8 mouse cellular contexts compared by ENCODE assay signal in genomic region chr4:53632011-53632349, GRCm38 (mm10). TPM values are rescaled to one million over a fixed set of nuclear protein-coding genes. Genes with fewer than 3 reads are reported as not detected.
DNase-seq lines count a peak whose midpoint lies in the region; ATAC-seq and TF ChIP-seq lines count a peak whose summit lies in the region.

No protein-coding gene starts in this region.

- H3K4me1 ChIP-seq in heart, embryonic 13.5 days: peaks cover 18% of the 10 kb centered on the region
- H3K4me1 ChIP-seq in ES-E14 (ENCODE audit: control insufficient read depth in 2 of 2, insufficient read depth in 2 of 2, low read length in 2 of 2, poor library complexity in 1 of 2): no peaks in the 10 kb centered on the region
- peaks cover 50% of the 10 kb centered on the region for H3K4me1 ChIP-seq in hindbrain, embryonic 13.5 days (replicated peaks)
- H3K4me1 ChIP-seq in midbrain, embryonic 10.5 days: peaks cover 44% of the 10 kb centered on the region

- no peak for ATAC-seq in heart, embryonic 13.5 days (ENCODE audit: extremely low read depth, insufficient number of reproducible peaks, low FRiP score, low TSS enrichment)
- ATAC-seq in hindbrain, embryonic 13.5 days (ENCODE audit: low FRiP score): no peak

- 2% methylated on average over 5 of the region's 5 CpGs for WGBS in heart, embryonic 13.5 days
- WGBS in hindbrain, embryonic 13.5 days: 2% methylated on average over 5 of the region's 5 CpGs
- WGBS in midbrain, embryonic 10.5 days: 3% methylated on average over 5 of the region's 5 CpGs

- in situ Hi-C loops in ES-E14 (cut with MboI; ENCODE audit: low sequenced_read_pairs in 2 of 2, unreplicated experiment in 2 of 2): no loop called here

- peaks cover 10% of the 10 kb centered on the region; the same call in 1 of the 2 replicates for H3K27me3 ChIP-seq in heart, embryonic 13.5 days (replicated peaks)
- H3K27me3 ChIP-seq in hindbrain, embryonic 13.5 days: 0 out of 2 replicates have a peak, but pooled peaks cover 13% of the 10 kb centered on the region
- no peaks in the 10 kb centered on the region for H3K27me3 ChIP-seq in midbrain, embryonic 10.5 days (ENCODE audit: low read depth, poor library complexity, severe bottlenecking)

- intact Hi-C loops in left cerebral cortex, postnatal 36 days (cut with DNase I): no loop called here

- peak overlapping the region; percentile 87 for H3K4me3 ChIP-seq in heart, embryonic 13.5 days
- H3K4me3 ChIP-seq in ES-E14 (ENCODE audit: insufficient read depth in 1 of 2, low read depth in 1 of 2, low read length in 2 of 2, poor library complexity in 1 of 2, severe bottlenecking in 1 of 2): peak overlapping the region; percentile 76 to 85
- H3K4me3 ChIP-seq in hindbrain, embryonic 13.5 days: peak overlapping the region; percentile 75
- peak overlapping the region; percentile 91 for H3K4me3 ChIP-seq in midbrain, embryonic 10.5 days

- 0 out of 2 replicates have a peak overlapping the region, but pooled peaks have one; percentile 10 for H3K27ac ChIP-seq in heart, embryonic 13.5 days (replicated peaks)
- no peak overlapping the region for H3K27ac ChIP-seq in ES-E14 (ENCODE audit: insufficient read depth, low read depth, low read length, poor library complexity, severe bottlenecking)
- peak overlapping the region; percentile 94 for H3K27ac ChIP-seq in hindbrain, embryonic 13.5 days
- H3K27ac ChIP-seq in midbrain, embryonic 10.5 days (replicated peaks): peak overlapping the region; percentile 97

- H3K4me2 ChIP-seq in heart, embryonic 13.5 days: peak overlapping the region; percentile 81
- peak overlapping the region; percentile 55 for H3K4me2 ChIP-seq in hindbrain, embryonic 13.5 days

- H3K9me3 ChIP-seq in heart, embryonic 13.5 days: no peaks in the 10 kb centered on the region
- H3K9me3 ChIP-seq in ES-E14 (ENCODE audit: control insufficient read depth, insufficient read depth, low read depth, low read length): no peaks in the 10 kb centered on the region
- no peaks in the 10 kb centered on the region for H3K9me3 ChIP-seq in hindbrain, embryonic 13.5 days
- H3K9me3 ChIP-seq in midbrain, embryonic 10.5 days (replicated peaks): no peaks in the 10 kb centered on the region

- H3K9ac ChIP-seq in heart, embryonic 13.5 days: peak overlapping the region; percentile 90
- peak overlapping the region; percentile 76 for H3K9ac ChIP-seq in ES-E14 (ENCODE audit: insufficient read depth, low read depth, low read length, poor library complexity, severe bottlenecking)
- H3K9ac ChIP-seq in hindbrain, embryonic 13.5 days: peak overlapping the region; percentile 89

- no peaks in the 10 kb centered on the region for H3K36me3 ChIP-seq in heart, embryonic 13.5 days
- no peaks in the 10 kb centered on the region for H3K36me3 ChIP-seq in ES-E14 (ENCODE audit: control insufficient read depth, insufficient read depth, low read length, poor library complexity, severe bottlenecking)
- H3K36me3 ChIP-seq in hindbrain, embryonic 13.5 days: peaks cover 2% of the 10 kb centered on the region; the same call in 1 of the 2 replicates
- peaks cover under 1% of the 10 kb centered on the region; the same call in 1 of the 2 replicates for H3K36me3 ChIP-seq in midbrain, embryonic 10.5 days

- no peak for DNase-seq in heart, postnatal 4 days
- no peak for DNase-seq in ES-E14 (ENCODE audit: low read depth, low spot score)
- no peak for DNase-seq in midbrain, embryonic 10.5 days (ENCODE audit: low spot score)
- no peak for DNase-seq in urinary bladder, postnatal 25 days (ENCODE audit: low spot score)
- no peak for DNase-seq in layer of hippocampus, adult 8-10 months (ENCODE audit: low spot score in 2 of 2)
- DNase-seq in left cerebral cortex, postnatal 36 days (ENCODE audit: low spot score in 2 of 2): no peak

TF ChIP-seq in ES-E14, 5 proteins besides CTCF, POLR2A, EP300 and RAD21:
- TF ChIP-seq ZNF384 (IDR thresholded peaks at IDR 0.05; ENCODE audit: low read depth, low read length): no peak
- TF ChIP-seq ZC3H11A (IDR thresholded peaks at IDR 0.05; ENCODE audit: borderline replicate concordance, low read depth, low read length): no peak
- TF ChIP-seq HCFC1 (IDR thresholded peaks at IDR 0.05; ENCODE audit: borderline replicate concordance, insufficient read depth, low read length): no peak
- no peak for TF ChIP-seq CHD2 (IDR thresholded peaks at IDR 0.05; ENCODE audit: low read depth, low read length)
- TF ChIP-seq MAFK (IDR thresholded peaks at IDR 0.05; ENCODE audit: insufficient read depth, low read depth, low read length): no peak
TF ChIP-seq in ES-E14: peak in this region for 0.

RNA-seq across cellular contexts. Expression of gene Fsd1l, which starts 0.7 kb away (rescaled TPM):
- polyA plus RNA-seq in heart, embryonic 13.5 days (2015; fragmentation: Nextera tagmentation; extraction: Ambion mirVana): 7.9 and 9.8 TPM in 2 replicates
- total RNA-seq in heart, postnatal 4 days (2021): 10 to 100 TPM; 34.4 to 40.0 TPM
- total RNA-seq in ES-E14 (2012; rRNA removed): 10.4 and 10.6 TPM in 2 replicates
- 38.1 and 42.0 TPM in 2 replicates for polyA plus RNA-seq in hindbrain, embryonic 13.5 days (2015; fragmentation: Nextera tagmentation; extraction: Ambion mirVana)
- 28.1 and 29.2 TPM in 2 replicates for polyA plus RNA-seq in midbrain, embryonic 10.5 days (2016; fragmentation: Nextera tagmentation; extraction: Ambion mirVana)
- total RNA-seq in layer of hippocampus, adult 8-10 months (2022): 10 to 100 TPM; 29.1 to 41.2 (median 36.7) TPM
- 10 to 100 TPM; 32.2 to 36.4 TPM for total RNA-seq in left cerebral cortex, postnatal 36 days (2021)
